Mouse (Mus musculus) spleen, adult 2 months (tissue): ENCODE data around the gene Abcc9. TPM values are rescaled to one million over a fixed set of nuclear protein-coding genes. Genes with fewer than 3 reads are reported as not detected.

Experiments
- DNase-seq, 2 experiments: peaks; one replicate each; pipeline versions ENCODE4 v3.0.0 to v3.0.0-alpha.2; 2012 to 2021; ENCODE audit warnings: low spot score in 2 of 2, low read depth in 1 of 2
- H3K27ac ChIP-seq: fragments of 200-500 bp; 2 replicates; pipeline ENCODE4 v1.5.1; 2012; ENCODE audit warnings: low read length, inconsistent platforms; ENCODE audit not compliant: insufficient read depth
- H3K27me3 ChIP-seq: fragments of 200-500 bp; 2 replicates; pipeline ENCODE4 v1.6.1; 2012; ENCODE audit warnings: mild to moderate bottlenecking, moderate library complexity, low read length, inconsistent platforms; ENCODE audit not compliant: control insufficient read depth, insufficient read depth
- H3K36me3 ChIP-seq: fragments of 200-500 bp; 2 replicates; pipeline ENCODE4 v1.6.1; 2012; ENCODE audit warnings: mild to moderate bottlenecking, low read length, inconsistent platforms; ENCODE audit not compliant: control insufficient read depth, insufficient read depth
- H3K4me1 ChIP-seq: fragments of 200-500 bp; 2 replicates; pipeline ENCODE4 v1.6.1; 2011; ENCODE audit warnings: inconsistent platforms; ENCODE audit not compliant: control insufficient read depth, insufficient read depth, insufficient read length
- H3K4me3 ChIP-seq: fragments of 200-500 bp; 2 replicates; pipeline ENCODE4 v1.5.1; 2011; ENCODE audit warnings: mild to moderate bottlenecking, inconsistent platforms; ENCODE audit not compliant: insufficient read depth, insufficient read length; ENCODE audit errors: extremely low read depth
- CTCF ChIP-seq: fragments of 200-500 bp; IDR thresholded peaks from 2 replicates; pipeline ENCODE4 v1.5.1; 2011; ENCODE audit warnings: mild to moderate bottlenecking, inconsistent platforms; ENCODE audit not compliant: insufficient read depth, insufficient read length, insufficient replicate concordance; ENCODE audit errors: extremely low read depth
- POLR2A ChIP-seq: fragments of 200-500 bp; IDR thresholded peaks from 2 replicates; pipeline ENCODE4 v1.6.1; 2011; ENCODE audit warnings: low read depth, low read length, inconsistent platforms
- WGBS: fragments of 180-500 bp; shearing (Covaris S2); methylation state at CpG from one replicate; pipeline ENCODE4 v1.1.7; 2018; 5-methylcytosine and 5-hydroxymethylcytosine counted together
- polyA plus RNA-seq: library from polyadenylated mRNA; depleted of rRNA; stranded (reverse); fragments of >200 nt; gene quantifications from 2 replicates; pipeline ENCODE4 v1.2.3, GENCODE M21; 2012

Gene Abcc9
- polyA plus RNA-seq, 1 experiment: 1.8 TPM

GRCm38 (mm10) chr6:142602772-142603171 is 99.3 kb downstream of the Abcc9 start:
- no peak for TF ChIP-seq POLR2A
- TF ChIP-seq CTCF: no peak
- H3K27ac ChIP-seq: no peak overlapping the region
- H3K4me3 ChIP-seq: no peak overlapping the region
- H3K4me1 ChIP-seq: no peaks in the 10 kb centered on the region
- H3K36me3 ChIP-seq: no peaks in the 10 kb centered on the region
- no peak for DNase-seq
- 84% methylated on average over 6 of the region's 6 CpGs for WGBS
- H3K27me3 ChIP-seq: no peaks in the 10 kb centered on the region

GRCm38 (mm10) chr6:142578831-142579230 is 123.3 kb downstream of the Abcc9 start:
- Histone ChIP-seq H3K36me3 (no peaks in the 10 kb centered on the region), H3K4me3 (no peak overlapping the region), H3K27ac (no peak overlapping the region), H3K27me3 (no peaks in the 10 kb centered on the region), H3K4me1 (no peaks in the 10 kb centered on the region)
- DNase-seq: no peak
- TF ChIP-seq POLR2A (no peak), CTCF (no peak)
- 71% methylated on average over 4 of the region's 4 CpGs for WGBS

GRCm38 (mm10) chr6:142577801-142578200 is 124.3 kb downstream of the Abcc9 start:
- Histone ChIP-seq H3K36me3 (no peaks in the 10 kb centered on the region), H3K27ac (no peak overlapping the region), H3K27me3 (no peaks in the 10 kb centered on the region), H3K4me1 (no peaks in the 10 kb centered on the region), H3K4me3 (no peak overlapping the region)
- DNase-seq: no peak
- TF ChIP-seq POLR2A (no peak), CTCF (no peak)
- 67% methylated on average over 6 of the region's 6 CpGs for WGBS

GRCm38 (mm10) chr6:142572876-142573275 is 129.2 kb downstream of the Abcc9 start:
- H3K36me3 ChIP-seq: no peaks in the 10 kb centered on the region
- no peak for DNase-seq
- TF ChIP-seq CTCF: no peak
- TF ChIP-seq POLR2A: no peak
- no peak overlapping the region for H3K27ac ChIP-seq
- H3K4me3 ChIP-seq: no peak overlapping the region
- H3K4me1 ChIP-seq: no peaks in the 10 kb centered on the region
- peaks cover 11% of the 10 kb centered on the region; the same call in 1 of the 2 replicates for H3K27me3 ChIP-seq
- WGBS: 23% methylated on average over 6 of the region's 6 CpGs

- peaks cover 11% of the 10 kb centered on the region; the same call in 1 of the 2 replicates for H3K27me3 ChIP-seq
Observed at GRCm38 (mm10) chr6:142571629-142572360, 130.3 kb downstream of the Abcc9 start.

GRCm38 (mm10) chr6:142571055-142571618 is 131.0 kb downstream of the Abcc9 start, which contains the start of gene Kcnj8:
TSS of gene Kcnj8 (minus strand) at chr6:142571614.
- peaks cover 11% of the 10 kb centered on the region; the same call in 1 of the 2 replicates for H3K27me3 ChIP-seq
- H3K36me3 ChIP-seq: no peaks in the 10 kb centered on the region
- TF ChIP-seq CTCF: no peak
- TF ChIP-seq POLR2A: no peak
- WGBS: 3% methylated on average over 34 of the region's 34 CpGs
- H3K27ac ChIP-seq: peak within 1 kb of the TSS; percentile 64
- H3K4me1 ChIP-seq: no peaks in the 10 kb centered on the region
- H3K4me3 ChIP-seq: peak within 1 kb of the TSS; percentile 53; the same call in 1 of the 2 replicates
- peak in 1 of 2 experiments; percentile 15 for DNase-seq

More at GRCm38 (mm10) chr6:142571629-142572360, 130.3 kb downstream of the Abcc9 start:
- WGBS: 5% methylated on average over 21 of the region's 21 CpGs
- no peak for TF ChIP-seq CTCF
- TF ChIP-seq POLR2A: no peak
- DNase-seq: no peak
- H3K4me3 ChIP-seq: peak overlapping the region; percentile 53; the same call in 1 of the 2 replicates
- peak overlapping the region; percentile 64 for H3K27ac ChIP-seq
- H3K4me1 ChIP-seq: no peaks in the 10 kb centered on the region
- no peaks in the 10 kb centered on the region for H3K36me3 ChIP-seq
